Mouse (Mus musculus): ENCODE data around the gene Myl9.

The Myl9 gene

GRCm38 (mm10) chr2:156774738-156775454 is at the start of gene Myl9:
TSS of gene Myl9 (plus strand) at chr2:156775420.
- no peak for DNase-seq (ENCODE audit: low spot score in 2 of 2)

GRCm38 (mm10) chr2:156726344-156726743 is 48.9 kb upstream of the Myl9 start:
- DNase-seq (ENCODE audit: low spot score in 2 of 2) = no peak

GRCm38 (mm10) chr2:156726878-156727277 is 48.3 kb upstream of the Myl9 start:
- DNase-seq (ENCODE audit: low spot score in 2 of 2) = no peak

GRCm38 (mm10) chr2:156729537-156730469 is 45.4 kb upstream of the Myl9 start:
- no peak for DNase-seq (ENCODE audit: low spot score in 2 of 2)

- DNase-seq (ENCODE audit: low spot score in 2 of 2) = no peak
Observed at GRCm38 (mm10) chr2:156730501-156730921, 44.7 kb upstream of the Myl9 start.

- DNase-seq (ENCODE audit: low spot score in 2 of 2) = no peak
Observed at GRCm38 (mm10) chr2:156731592-156731991, 43.6 kb upstream of the Myl9 start.

GRCm38 (mm10) chr2:156732109-156732508 is 43.1 kb upstream of the Myl9 start:
- peak in 1 of 2 experiments; percentile 48 for DNase-seq (ENCODE audit: low spot score in 2 of 2)

GRCm38 (mm10) chr2:156735761-156736335 is 39.4 kb upstream of the Myl9 start:
- DNase-seq (ENCODE audit: low spot score in 2 of 2) = no peak

- no peak for DNase-seq (ENCODE audit: low spot score in 2 of 2)
Observed at GRCm38 (mm10) chr2:156736846-156737245, 38.4 kb upstream of the Myl9 start.

- no peak for DNase-seq (ENCODE audit: low spot score in 2 of 2)
Observed at GRCm38 (mm10) chr2:156737976-156738375, 37.2 kb upstream of the Myl9 start.

GRCm38 (mm10) chr2:156741265-156741664 is 34.0 kb upstream of the Myl9 start:
- no peak for DNase-seq (ENCODE audit: low spot score in 2 of 2)

GRCm38 (mm10) chr2:156741998-156742397 is 33.2 kb upstream of the Myl9 start:
- DNase-seq (ENCODE audit: low spot score in 2 of 2) = no peak

GRCm38 (mm10) chr2:156743248-156743647 is 32.0 kb upstream of the Myl9 start:
- DNase-seq (ENCODE audit: low spot score in 2 of 2) = no peak

- DNase-seq (ENCODE audit: low spot score in 2 of 2) = no peak
Observed at GRCm38 (mm10) chr2:156744414-156744813, 30.8 kb upstream of the Myl9 start.

- no peak for DNase-seq (ENCODE audit: low spot score in 2 of 2)
Observed at GRCm38 (mm10) chr2:156747315-156747714, 27.9 kb upstream of the Myl9 start.

GRCm38 (mm10) chr2:156749687-156750086 is 25.5 kb upstream of the Myl9 start:
- DNase-seq (ENCODE audit: low spot score in 2 of 2) = no peak

- no peak for DNase-seq (ENCODE audit: low spot score in 2 of 2)
Observed at GRCm38 (mm10) chr2:156756937-156757336, 18.3 kb upstream of the Myl9 start.

- DNase-seq (ENCODE audit: low spot score in 2 of 2) = no peak
Observed at GRCm38 (mm10) chr2:156760843-156761505, 14.2 kb upstream of the Myl9 start.

- DNase-seq (ENCODE audit: low spot score in 2 of 2) = no peak
Observed at GRCm38 (mm10) chr2:156761521-156762278, 13.5 kb upstream of the Myl9 start.

GRCm38 (mm10) chr2:156762499-156762898 is 12.7 kb upstream of the Myl9 start:
- no peak for DNase-seq (ENCODE audit: low spot score in 2 of 2)

- no peak for DNase-seq (ENCODE audit: low spot score in 2 of 2)
Observed at GRCm38 (mm10) chr2:156763101-156763500, 12.1 kb upstream of the Myl9 start.

Measured in frontal cortex, postnatal 10 days (tissue).